Mouse (Mus musculus) megakaryocyte, embryonic 14.5 days (primary cell): Measurements from ENCODE around the gene Spryd3. TPM values are rescaled to one million over a fixed set of nuclear protein-coding genes. Genes with fewer than 3 reads are reported as not detected.
A peak's percentile ranks its signal among the peaks of the same experiment; 100 is the strongest.

Experiments used
- H3K27me3 ChIP-seq: replicated peaks from 2 replicates; pipeline ENCODE3; 2012; ENCODE audit warnings: inconsistent platforms
- H3K36me3 ChIP-seq: replicated peaks from 2 replicates; pipeline ENCODE3; 2012; ENCODE audit warnings: low read length, inconsistent platforms, mixed read lengths
- H3K4me1 ChIP-seq: 2 replicates; pipeline ENCODE4 v1.6.1; 2012; ENCODE audit warnings: inconsistent platforms
- H3K4me3 ChIP-seq: replicated peaks from 2 replicates; pipeline ENCODE3; 2012; ENCODE audit warnings: moderate library complexity, mild to moderate bottlenecking, inconsistent platforms
- H3K9me3 ChIP-seq: 2 replicates; pipeline ENCODE4 v1.6.1; 2012; ENCODE audit warnings: inconsistent platforms
- FLI1 ChIP-seq: IDR thresholded peaks from 2 replicates; pipeline ENCODE4 v1.6.1; 2012; ENCODE audit warnings: low read length, inconsistent platforms, mixed read lengths
- GATA1 ChIP-seq: IDR thresholded peaks from 3 replicates; pipeline ENCODE4 v1.6.1; 2012; ENCODE audit warnings: mixed read lengths, low read length, inconsistent platforms, borderline replicate concordance
- polyA plus RNA-seq: library from polyadenylated mRNA; stranded (reverse); fragments of >175 nt; gene quantifications from 2 replicates; pipeline ENCODE4 v1.2.3, GENCODE M21; 2012; ENCODE audit warnings: low replicate concordance; ENCODE audit not compliant: insufficient read depth

Spryd3 gene
- polyA plus RNA-seq, 1 experiment: 25.9 TPM

DNA sequence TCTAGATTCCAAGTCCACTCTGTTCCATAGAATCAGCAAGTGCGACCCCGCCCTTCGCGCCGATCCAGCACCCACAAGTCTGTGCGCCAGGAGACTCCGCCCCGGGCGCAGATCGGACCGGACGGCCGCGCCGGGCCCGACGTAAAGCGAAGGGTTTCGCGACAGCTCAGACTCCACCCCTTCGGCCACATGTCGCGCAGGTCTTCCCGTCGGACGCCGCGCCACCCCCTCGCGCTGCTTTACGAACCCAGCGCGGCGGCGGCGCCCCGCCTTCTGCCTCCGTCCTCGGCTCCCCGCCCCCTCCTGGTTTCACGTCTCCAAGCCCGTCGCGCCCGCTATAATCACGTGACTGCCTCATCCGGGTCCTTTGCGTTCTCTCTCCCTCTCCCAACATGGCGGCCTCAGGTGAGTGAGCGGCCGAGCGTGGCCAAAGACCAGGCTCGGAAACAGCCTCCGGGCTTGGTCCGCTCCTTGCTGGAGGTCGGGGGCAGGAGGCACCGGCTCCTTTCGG lies 62.4 kb downstream of the Spryd3 start, which contains the start of gene Eif4b:
Eif4b (plus strand) TSS at position 215 of the 511 bp plus-strand sequence.
- Histone ChIP-seq H3K9me3 (no peaks in the 10 kb centered on the region), H3K36me3 (peaks cover 5% of the 10 kb centered on the region), H3K4me1 (peaks cover 75% of the 10 kb centered on the region), H3K4me3 (peak within 1 kb of the TSS; percentile 97), H3K27me3 (peaks cover 3% of the 10 kb centered on the region)
- TF ChIP-seq FLI1 (no peak), GATA1 (no peak)

GRCm38 (mm10) chr15:102072963-102073558 lies 63.0 kb downstream of the Spryd3 start:
- Histone ChIP-seq H3K9me3 (no peaks in the 10 kb centered on the region), H3K4me1 (peaks cover 72% of the 10 kb centered on the region), H3K4me3 (peak overlapping the region; percentile 97), H3K36me3 (peaks cover 2% of the 10 kb centered on the region), H3K27me3 (peaks cover 3% of the 10 kb centered on the region)
- no peak for TF ChIP-seq GATA1
- TF ChIP-seq FLI1: no peak

DNA sequence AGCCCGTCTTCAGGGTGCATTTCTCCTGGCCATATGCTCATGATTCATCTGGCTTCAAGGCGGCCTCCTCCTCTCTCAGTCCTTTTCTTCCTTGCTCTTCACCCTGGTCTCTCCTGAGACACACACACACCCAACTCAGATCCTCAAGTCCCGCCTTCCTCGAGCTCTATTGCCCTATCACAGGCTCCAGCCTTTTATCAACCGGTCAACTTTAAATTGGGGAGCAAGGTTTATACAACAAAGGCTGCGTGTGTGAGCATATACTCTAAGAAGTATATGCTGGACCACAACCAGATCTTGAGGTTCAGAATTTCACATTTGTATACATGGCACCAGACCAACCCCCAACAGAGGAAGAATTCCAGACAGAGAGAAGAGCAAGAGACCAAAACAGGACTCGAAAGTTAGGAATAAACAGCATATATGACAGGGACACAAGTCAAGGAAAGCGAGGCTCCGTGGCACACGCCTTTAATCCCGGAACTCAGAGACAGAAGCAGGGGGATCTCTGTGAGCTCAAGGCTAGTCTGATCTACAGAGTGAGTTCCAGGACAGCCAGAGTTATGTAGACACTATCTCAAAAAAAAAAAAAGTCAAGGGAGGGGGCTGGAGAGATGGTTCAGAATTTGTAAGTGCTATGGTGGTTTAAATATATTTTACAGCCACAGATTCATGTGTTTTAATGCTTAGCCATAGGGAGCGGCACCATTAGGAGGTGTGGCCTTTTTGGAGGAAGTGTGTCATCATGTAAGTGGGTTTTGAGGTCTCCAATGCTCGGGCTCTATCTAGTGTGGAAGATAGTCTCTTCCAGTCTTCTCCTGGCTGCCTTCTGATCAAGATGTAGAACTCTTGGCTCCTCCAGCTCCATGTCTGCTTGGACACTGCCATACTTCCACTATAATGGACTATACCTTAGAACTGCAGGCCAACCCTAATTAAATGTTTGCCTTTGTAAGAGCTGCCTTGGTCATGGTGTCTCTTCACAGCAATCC lies 65.3 kb downstream of the Spryd3 start:
- Histone ChIP-seq H3K4me1 (peaks cover 60% of the 10 kb centered on the region), H3K36me3 (no peaks in the 10 kb centered on the region), H3K4me3 (peak overlapping the region; percentile 23), H3K9me3 (no peaks in the 10 kb centered on the region), H3K27me3 (peaks cover 18% of the 10 kb centered on the region)
- no peak for TF ChIP-seq FLI1
- TF ChIP-seq GATA1: no peak

Other genes with a start within 250 kb of the Spryd3 start
- gene Krt76, start 243.3 kb downstream of the Spryd3 start, polyA plus RNA-seq: not detected in 2 replicates
- gene Krt4, start 211.5 kb downstream of the Spryd3 start, polyA plus RNA-seq: not detected in 2 replicates
- gene Krt79, start 195.9 kb downstream of the Spryd3 start, polyA plus RNA-seq: not detected in 2 replicates
- gene Krt78, start 181.9 kb downstream of the Spryd3 start, polyA plus RNA-seq: not detected in 2 replicates
- gene Krt8, start 131.8 kb downstream of the Spryd3 start, polyA plus RNA-seq: not detected in 2 replicates
- 0.06 TPM in 1 of 2 replicates, not detected in the other for gene Krt18, start 108.1 kb downstream of the Spryd3 start, polyA plus RNA-seq
- 18.2 and 102 TPM in 2 replicates for gene Eif4b, start 62.5 kb downstream of the Spryd3 start, polyA plus RNA-seq
- 0.43 TPM in 1 of 2 replicates, not detected in the other for gene Tns2, start 35.8 kb downstream of the Spryd3 start, polyA plus RNA-seq
- 1.2 TPM in 1 of 2 replicates, not detected in the other for gene Igfbp6, start 8.1 kb upstream of the Spryd3 start, polyA plus RNA-seq
- 0.76 and 3.6 TPM in 2 replicates for gene Soat2, start 14.3 kb upstream of the Spryd3 start, polyA plus RNA-seq
- 2.5 and 3.8 TPM in 2 replicates for gene Zfp740, start 67.0 kb upstream of the Spryd3 start, polyA plus RNA-seq
- gene Csad, start 68.5 kb upstream of the Spryd3 start, polyA plus RNA-seq: 13.8 and 14.5 TPM in 2 replicates
- 1.9 and 19.9 TPM in 2 replicates for gene Itgb7, start 95.7 kb upstream of the Spryd3 start, polyA plus RNA-seq
- gene Rarg, start 121.3 kb upstream of the Spryd3 start, polyA plus RNA-seq: 68.7 and 69.9 TPM in 2 replicates
- gene Gm9918, start 134.3 kb upstream of the Spryd3 start, polyA plus RNA-seq: not detected in 2 replicates
- gene Mfsd5, start 143.2 kb upstream of the Spryd3 start, polyA plus RNA-seq: 72.6 and 109 TPM in 2 replicates
- 7.5 and 12.3 TPM in 2 replicates for gene Espl1, start 160.0 kb upstream of the Spryd3 start, polyA plus RNA-seq
- gene Pfdn5, start 189.9 kb upstream of the Spryd3 start, polyA plus RNA-seq: 5.9 and 58.8 TPM in 2 replicates
- 35.8 and 92.1 TPM in 2 replicates for gene Myg1, start 195.5 kb upstream of the Spryd3 start, polyA plus RNA-seq
- 51.2 and 84.3 TPM in 2 replicates for gene Aaas, start 214.5 kb upstream of the Spryd3 start, polyA plus RNA-seq
- 0.10 TPM in 1 of 2 replicates, not detected in the other for gene Sp7, start 230.9 kb upstream of the Spryd3 start, polyA plus RNA-seq